Mouse (Mus musculus) bone marrow, adult 2 months (tissue): Measurements from ENCODE around the gene Btn1a1.

Source experiments
- CTCF ChIP-seq: fragments of 200-500 bp; IDR thresholded peaks from 2 replicates; pipeline ENCODE4 v1.5.1; 2011; ENCODE audit warnings: low read length, control low read depth; ENCODE audit not compliant: control insufficient read depth, insufficient read depth
- POLR2A ChIP-seq: fragments of 200-500 bp; IDR thresholded peaks from 2 replicates; pipeline ENCODE4 v1.6.1; 2011; ENCODE audit warnings: low read depth, mild to moderate bottlenecking, control low read depth, low read length, borderline replicate concordance; ENCODE audit not compliant: control insufficient read depth

DNA sequence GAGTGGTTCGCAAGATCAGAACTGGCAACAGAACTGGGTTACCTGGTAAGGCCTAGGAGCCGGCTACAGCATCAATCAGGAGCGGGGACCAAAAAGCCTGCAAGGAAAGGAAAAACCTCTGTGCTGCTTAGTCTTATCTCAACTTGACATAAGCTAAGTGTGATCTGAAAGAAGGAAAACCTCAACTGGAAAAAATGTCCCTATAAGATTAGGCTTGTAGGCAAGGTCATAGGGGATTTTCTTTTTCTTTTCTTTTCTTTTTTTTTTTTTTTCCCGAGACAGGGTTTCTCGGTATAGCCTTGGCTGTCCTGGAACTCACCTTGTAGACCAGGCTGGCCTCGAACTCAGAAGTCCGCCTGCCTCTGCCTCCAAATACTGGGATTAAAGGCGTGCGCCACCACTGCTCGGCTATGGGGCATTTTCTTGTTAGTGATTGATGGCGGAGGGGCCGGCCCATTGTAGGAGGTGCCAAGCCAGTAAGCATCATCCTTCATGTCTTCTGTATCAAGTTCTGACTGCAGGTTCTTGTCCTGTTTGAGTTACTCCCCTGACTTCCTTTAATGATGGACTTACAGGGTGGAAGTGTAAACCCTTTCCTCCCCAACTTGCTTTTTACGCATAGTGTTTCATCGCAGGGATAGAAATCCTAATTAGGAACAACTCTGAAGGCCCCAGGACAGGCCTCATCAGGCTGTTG, 41.3 kb upstream of the Btn1a1 start:
- TF ChIP-seq CTCF = no peak
- TF ChIP-seq POLR2A = no peak
